Mouse (Mus musculus): ENCODE measurements at regions not wholly inside any gene's neighbourhood (a gene's known extent, or its start where the extent isn't known, plus 50 kb on each side); places are given as distances from the start of the nearest gene placed in this dataset.

DNA sequence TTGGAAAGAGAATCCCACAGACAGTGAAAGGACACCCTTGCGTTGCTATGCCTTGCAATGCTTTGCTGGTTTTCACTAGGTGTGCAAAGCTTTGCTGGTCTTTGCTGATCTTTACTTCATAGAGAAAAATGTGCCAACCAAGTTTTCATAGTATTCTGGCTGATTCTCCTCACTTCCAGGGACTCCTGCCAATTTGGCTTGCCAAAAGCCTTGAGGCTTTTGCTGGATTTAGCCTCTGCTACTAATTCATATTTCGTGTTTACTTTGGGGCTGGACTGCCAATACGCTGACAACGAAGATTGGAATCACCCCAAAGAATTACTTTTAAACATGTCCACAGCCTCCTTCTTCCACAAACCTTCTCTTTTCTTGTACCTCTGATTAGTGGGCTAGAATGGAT is 162.2 kb upstream of the Ednrb start:
- DNase-seq, result no peak

DNA sequence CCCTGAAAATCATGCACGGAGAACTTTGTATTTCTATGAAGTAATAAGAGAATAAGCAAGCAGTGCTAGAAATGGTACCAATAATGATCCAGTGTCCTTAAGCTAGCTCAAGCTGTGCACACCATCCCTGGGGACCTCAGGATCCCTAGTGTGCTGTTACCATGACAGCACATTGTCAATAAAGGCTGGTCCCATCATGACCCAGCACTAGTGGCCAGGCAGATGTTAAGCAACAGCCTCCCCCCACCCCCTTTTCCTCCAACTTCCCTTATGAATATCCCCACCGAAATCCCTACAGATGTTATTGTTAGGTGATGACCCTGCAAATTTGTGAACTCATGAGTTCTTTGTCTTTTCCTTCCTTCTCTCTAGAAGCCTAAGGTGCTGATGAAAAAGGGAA is 160.9 kb upstream of the Ednrb start:
- no peak for DNase-seq

DNA sequence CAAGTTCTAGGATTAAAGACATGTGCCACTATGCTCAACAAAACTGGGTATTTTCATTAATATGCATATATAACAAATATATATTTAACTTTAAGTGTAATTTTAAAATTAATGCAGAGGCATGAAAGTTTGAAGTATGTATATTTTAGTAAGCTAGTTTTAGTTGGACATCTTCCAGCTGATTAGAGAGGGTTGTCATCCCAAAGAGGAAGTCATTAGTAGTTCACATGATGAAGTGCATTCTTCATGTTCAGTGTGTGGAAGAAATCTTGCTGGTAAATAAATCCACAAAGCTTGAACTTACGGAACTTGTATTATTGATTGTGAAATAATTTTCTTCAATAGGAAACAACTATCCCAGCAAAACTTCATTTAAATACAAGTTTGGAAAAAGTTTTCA is 158.2 kb upstream of the Ednrb start:
- DNase-seq, result no peak

DNA sequence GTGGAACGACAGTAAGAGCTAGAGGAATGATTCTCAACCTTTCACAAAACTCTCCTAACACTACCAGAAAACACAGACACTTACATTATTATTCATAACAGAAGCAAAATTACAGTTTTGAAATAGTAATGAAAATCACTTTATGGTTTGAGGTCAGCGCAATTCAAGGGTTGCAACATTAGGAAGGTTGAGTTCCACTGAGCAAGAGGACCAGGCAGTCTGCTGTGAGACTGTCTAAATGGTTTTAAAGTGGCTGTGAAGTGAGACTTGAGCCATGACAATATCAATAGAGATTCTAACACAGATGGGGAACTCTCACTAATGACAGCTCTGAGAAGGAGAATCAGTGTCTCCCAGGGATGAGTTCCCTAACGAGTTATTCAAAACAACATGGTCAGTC is 146.2 kb upstream of the Ednrb start:
- DNase-seq, result no peak

DNA sequence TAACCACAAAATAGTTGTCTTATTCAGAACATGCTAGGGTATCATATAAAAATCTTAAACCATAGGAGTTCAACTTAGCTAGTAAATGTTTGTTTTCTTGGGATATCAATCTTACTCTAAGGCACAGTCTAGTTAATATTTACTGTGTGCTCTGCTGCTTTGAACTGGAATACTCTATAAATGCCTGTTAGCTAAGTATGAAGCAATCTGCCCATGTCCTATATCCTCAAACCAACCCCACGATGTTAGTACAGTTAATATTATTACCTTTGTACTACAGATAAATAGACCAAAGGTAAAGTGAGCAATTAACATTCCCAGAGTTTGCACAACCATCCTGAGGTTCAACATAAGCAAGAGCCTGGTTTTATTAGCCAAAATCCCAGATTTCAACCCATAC is 145.7 kb upstream of the Ednrb start:
- no peak for DNase-seq

DNA sequence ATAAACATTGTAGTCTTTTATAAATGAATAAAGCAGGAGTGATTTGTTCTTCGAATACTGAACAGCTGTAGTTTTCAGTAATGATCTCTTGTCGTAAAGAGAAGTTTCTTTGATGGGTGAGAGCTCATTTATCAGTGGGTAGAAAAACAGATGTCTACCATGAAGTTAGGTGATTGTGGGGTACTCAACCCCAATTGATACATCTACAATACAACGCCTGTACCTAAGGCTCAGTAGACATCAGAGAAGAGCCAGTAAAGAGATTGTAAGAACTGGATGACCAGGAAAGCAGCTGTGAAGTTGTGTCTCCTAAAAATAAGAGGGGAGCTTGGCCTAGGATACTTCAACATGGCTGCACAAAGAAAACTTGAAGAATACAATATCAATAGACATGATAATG is 143.1 kb upstream of the Ednrb start:
- no peak for DNase-seq

DNA sequence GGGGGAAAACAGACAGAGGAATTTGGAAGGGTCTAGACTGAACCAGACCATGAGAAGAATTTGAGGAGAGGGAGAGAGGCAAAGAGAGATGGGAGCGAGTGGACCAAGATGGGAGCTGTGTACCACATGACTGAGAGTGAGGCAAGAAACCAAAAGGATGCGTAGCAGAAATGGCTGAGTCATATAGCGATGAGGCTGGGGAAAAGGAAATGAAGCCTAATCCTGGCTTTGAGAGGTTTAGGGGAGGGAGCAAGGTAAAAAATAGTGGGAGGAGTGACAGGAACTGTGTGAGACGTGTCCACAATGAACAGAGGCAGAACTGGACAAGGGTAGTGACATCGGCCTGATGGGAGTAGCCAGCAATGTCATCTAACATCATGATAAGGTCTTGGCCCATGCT is 140.1 kb upstream of the Ednrb start:
- DNase-seq, result no peak

DNA sequence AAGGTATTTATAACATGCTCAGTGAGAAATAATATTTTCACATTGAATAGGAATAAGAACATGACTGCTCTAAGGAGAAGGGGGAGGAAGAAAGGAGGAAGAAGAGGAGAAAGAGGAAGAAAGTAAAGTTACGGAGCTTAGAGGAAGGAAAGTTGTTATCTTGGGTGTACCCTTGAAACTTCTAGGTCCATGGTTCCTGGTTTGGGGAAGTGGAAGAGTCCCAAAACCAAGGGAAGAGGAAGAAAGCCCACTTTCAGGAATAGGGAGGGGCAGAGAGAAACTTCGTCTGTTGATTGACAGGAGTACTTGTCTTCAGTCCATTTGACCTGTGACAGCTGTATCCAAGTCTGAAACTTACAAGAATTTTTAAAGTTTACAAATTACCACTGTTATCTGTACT is 134.6 kb upstream of the Ednrb start:
- DNase-seq, result no peak

DNA sequence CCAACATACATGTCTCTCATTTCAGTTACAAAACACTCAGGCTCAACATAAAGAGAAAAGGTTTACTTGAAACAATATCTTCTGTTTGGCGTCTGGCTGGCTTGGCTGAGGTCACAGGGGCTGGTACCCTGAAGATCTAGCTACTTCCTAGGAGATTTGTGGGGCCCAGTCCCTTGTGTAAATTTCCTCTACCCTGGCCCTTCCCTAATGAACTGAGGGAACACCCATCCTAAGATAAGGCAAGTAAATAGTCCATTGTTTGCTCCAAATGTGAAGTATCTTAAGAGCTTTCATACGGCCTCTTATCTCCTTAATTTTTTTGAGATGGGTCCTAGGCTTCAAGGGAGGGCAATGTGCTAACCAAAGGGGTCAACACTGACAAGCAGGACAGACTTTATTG is 133.6 kb upstream of the Ednrb start:
- DNase-seq, result no peak

DNA sequence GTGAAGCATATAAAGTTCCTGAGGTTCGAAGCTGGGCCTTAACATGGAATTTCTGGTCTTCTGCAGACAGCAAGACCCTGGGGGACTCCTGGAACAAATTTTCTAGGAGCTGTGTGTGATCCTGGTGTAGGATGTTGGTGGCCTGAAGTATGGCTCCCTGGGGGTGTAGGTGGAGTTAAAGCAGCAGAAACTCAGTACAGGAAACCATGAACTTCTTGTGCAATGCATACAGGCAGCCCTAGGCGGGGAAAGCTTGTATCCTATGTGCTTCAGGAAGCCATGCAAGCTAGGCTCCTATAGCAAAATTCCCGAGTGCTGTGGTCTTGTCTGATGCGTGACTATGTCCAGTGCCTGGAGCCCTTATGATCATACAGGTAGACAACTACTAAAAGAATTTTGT is 129.8 kb upstream of the Ednrb start:
- no peak for DNase-seq

DNA sequence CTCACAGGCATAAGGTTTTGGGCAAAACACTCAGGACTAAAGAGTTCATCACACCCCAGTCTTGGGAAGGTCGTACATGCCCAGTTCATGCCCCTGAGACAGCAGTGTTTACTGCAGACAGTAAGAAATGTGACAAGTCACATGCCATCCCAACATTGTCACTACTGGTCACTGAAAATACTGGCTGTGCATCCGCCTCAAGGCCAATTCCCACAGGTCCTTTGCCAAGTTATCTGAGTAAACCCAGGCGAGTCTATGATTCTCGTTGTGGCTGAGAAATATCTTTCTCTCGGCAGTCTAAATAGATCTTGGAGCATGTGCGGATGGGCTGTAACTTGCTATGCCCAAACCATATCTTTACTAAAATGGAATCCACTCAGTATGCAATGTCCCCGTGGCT is 128.9 kb upstream of the Ednrb start:
- DNase-seq, result no peak

DNA sequence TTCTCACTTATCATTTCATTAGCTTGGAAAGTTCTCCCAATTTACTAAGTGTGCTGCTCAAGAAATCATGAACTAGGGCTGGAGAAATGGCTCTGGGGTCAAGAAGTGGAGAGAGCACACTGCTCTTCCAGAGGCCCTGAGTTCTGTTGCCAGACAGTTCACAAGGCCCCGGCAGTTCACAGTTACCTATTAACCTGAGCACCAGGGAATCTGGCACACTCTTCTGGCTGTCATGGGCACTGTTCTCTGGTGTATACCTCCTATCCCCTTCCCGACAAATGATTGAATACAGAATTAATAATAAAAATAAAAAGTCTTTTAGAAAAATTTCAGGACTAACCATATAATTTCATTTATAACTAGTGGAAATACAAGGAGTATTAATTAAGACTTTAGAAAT is 125.1 kb upstream of the Ednrb start:
- no peak for DNase-seq

DNA sequence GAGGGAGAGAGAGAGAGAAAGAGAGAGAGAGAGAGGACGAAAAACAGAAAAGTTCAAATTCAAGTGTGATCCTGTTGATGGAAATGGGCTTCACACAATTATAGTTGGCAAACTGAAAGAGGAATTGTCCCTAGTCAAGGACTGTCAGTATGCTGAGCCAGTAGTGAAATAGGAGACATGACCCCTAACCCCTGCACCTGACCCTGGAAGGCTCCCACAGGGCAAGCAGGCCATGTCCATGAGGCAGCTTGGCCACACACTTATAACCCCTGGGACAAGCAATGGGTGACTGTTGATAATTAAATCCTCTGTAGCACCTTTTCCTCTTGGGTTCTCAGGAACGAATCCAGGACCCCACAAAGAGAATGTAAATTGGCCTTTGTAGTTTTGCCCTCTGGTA is 122.1 kb upstream of the Ednrb start:
- DNase-seq, result no peak

DNA sequence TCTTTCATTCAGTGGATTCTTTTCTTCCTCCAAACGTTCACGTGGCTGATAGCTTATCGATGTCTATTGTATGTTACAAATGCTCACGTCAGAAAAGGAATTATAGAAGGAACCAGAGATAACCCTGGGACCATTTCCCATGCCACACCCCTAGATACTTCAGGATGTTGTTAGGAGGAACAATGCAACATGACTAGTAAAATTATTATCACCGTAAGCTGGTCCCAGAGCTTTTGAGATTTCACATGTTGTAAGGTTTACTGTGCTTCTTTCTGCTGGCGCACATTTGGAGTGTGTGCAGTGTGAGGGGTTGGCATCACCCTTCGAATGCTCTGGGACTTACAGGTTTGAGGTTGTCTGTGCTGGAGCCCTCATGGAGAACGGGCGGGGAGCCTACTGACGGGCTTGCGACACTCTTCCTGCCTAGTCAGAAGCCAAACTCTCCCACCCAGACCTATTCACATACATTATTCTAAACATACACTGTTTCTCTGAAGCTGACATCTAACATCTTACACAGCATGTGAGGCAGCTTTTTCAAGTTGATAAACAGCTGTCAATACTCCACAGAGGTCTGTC is 118.2 kb upstream of the Ednrb start:
- no peak for DNase-seq

DNA sequence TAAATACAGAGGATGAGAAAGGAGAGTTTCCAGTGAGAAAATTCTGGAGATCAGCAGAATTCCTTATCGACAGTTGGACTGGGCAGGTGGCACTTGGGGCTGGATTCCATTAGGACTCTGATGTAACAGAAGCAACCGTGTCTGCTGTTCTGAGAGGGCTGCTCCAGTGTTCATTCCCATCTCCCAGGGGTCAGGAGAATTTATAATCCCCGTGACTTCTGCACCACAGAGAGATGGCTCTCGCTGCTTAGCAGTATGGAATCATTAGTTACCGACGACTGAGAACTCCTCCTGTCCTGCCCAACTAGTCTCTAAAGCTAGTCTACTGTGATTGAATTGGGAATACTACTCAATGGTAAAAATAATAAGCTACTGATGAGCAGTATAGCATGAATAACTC is 107.7 kb upstream of the Ednrb start:
- DNase-seq, result no peak

DNA sequence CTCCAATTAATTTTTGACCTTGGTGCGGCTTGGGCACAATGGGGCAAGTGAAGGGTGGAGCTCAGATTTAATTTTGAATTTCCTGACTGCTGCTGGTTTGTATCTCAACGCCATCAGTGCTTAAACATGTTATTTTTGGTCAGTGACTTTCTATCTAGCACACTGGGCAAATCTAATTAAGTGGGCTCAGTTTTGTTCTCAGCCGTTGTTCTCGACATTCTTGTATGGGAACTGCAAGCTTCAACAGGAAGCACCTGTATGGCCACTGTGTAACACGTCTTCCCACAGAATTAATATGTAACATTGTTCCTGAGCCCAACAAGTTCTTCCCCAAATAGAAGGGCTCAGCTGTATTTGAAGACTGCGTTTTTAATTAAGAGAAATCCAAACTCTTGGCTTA is 105.7 kb upstream of the Ednrb start:
- no peak for DNase-seq

DNA sequence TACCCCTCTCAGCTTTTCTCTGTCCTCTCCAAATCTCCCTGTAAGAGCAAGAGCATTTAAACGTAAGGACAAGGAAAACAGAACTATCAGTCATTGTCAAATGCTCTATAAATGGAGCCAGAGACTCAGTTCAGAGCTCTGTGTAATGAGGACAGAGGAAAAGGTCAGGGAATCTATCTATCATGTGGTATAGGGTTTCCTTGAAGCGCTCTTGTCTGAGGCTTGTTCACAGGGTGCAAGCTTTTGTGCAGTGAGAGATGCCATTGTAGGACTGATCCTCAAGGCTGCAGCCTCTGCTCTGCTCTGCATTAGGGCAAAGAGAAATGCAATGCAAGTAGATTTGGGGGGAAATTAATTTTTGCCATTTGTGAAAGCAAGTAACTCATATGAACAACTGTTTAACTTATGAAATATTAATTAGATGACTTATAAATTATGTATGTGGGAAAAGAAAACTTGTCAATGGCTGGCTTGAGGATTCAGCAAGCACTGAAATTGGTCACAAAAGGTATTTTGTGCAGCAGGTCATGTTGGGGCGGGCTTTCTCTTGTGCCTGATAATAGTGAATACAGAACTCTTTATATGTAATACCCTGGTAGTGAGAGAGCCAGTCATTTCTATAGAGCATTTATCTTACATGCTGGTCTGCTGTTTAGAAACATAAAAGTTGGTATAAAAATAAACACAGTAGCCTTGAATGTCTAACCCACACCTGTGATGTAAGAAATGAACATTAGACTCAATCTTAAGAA is 104.0 kb upstream of the Ednrb start:
- DNase-seq, result no peak

DNA sequence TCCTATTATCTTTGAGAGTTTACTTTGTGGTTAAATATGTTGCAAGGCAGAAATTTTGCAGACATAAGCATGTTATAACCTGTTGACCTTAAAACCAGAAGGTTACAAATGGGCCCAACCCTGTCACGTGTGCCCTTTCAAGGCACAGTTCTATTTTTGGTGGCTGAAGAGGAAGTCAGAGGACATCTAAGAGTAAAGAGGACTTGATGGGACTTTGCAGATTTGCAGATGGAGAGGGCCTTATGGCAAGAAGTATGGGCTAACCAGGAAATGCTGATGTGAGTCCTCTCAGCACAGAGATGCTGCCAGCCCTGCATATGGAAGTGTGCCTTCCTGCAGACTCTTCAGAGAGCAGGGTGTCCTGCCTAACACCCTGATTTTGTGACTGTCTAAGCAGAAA is 101.6 kb upstream of the Ednrb start:
- DNase-seq, result no peak

DNA sequence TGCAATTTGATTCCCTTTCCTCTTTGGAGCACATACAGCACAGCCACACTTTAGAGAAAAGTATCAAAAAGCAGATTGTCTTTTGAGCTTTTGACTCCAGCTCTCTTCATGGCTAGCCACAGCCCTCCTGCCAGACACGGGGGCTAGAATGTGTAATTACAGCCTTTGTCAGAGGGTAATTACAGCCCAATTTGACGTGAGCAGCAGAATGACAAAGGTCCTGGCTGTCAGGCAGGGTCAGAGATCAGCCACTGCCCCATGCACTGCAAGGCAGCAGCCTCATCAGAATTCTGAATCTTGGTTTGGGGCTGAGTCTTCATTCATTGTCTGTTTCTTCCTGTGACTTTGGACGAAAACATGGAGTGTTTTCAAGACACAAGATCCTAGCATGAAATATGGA is 95.7 kb upstream of the Ednrb start:
- no peak for DNase-seq

DNA sequence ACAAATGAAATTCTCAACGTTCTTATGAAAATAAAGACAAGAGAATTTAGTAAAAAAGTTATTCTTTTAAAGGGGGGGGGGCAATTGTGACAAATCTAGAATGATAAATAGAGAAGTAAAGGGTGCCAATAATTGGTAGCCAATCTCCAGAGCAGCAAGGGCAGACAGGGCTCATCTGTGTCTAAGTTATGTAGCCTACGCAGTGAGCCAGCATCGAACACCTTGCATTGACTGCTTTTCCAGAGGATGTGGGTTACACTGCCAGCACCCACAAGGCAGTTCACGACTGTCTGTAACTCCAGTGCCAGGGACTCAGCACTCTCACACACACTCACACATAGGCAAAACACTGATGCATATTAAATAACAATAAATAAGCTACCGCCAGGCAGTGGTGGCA is 94.7 kb upstream of the Ednrb start:
- no peak for DNase-seq

DNA sequence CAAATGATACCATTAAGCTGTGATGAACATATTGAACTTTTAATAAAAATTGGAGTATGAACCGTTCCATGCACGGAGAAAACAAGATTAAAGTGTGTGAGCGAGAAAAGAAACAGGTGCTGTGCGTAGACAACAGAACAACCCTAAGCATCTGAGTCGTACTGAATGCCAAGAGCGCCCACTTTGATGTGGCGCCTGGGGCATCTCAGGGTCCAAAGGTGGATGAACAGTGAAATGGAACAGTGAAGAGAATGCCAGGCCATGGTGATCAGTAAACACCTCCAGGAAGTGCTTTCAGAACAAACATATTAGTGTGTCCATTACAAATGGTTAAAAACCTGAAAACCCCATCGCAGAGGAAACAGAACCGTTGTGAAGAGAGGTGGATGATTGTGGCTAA is 94.0 kb upstream of the Ednrb start:
- no peak for DNase-seq

DNA sequence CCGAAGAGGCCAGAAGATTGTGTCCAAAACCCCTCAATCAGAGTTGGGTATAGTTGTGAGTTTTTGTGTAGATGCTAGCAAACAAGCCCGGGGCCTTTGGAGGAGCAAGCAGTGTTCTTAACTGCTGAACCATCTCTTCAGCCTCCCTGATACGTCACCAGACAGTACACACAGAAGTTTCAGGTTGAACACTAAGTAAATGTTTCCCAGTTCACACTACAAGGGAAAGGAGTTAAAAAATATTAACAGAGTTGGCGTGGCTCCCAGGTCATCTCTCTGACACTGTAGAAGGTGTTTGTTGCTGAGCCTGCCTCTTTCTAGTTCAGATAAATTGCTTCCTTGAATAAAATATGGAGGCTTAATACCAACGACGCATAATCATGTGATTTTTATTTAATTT is 93.5 kb upstream of the Ednrb start:
- no peak for DNase-seq

DNA sequence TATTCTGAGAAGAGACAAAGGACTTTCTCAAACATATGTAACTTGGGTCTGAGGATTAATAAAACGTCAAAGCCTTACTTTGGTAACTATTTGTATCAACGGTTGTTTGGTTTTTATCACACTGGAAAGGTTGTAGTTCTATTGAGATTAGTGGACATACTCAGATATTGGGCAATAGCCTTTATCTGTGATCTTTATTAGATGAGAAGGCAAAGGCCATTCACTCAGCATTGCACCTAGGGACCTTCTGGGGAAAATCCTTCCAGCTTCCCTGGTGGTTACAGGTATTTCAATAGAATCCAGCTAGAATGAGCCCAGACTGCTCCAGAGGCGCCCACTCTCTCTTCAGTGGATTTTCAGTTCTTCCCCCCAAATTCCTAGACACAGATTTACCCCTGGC is 89.6 kb upstream of the Ednrb start:
- no peak for DNase-seq

DNA sequence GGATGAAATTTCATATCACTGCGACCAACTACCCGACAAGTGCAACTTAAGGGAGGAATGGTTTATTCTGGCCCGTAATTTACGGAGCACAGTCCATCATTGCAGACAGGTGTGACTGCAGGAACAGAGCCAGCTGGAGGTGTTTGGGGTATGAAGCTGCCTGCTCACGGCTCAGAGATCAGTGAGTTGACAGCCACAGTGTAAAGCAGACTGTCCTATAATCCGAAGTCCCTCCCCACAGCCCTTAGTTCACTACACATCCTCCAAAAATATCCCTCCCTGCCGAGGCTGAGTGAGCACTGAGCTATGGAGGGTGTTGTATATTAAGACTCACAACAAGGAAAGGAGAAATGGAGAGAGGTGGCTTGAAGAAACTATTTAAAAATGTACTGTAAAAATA is 88.0 kb upstream of the Ednrb start:
- no peak for DNase-seq

DNA sequence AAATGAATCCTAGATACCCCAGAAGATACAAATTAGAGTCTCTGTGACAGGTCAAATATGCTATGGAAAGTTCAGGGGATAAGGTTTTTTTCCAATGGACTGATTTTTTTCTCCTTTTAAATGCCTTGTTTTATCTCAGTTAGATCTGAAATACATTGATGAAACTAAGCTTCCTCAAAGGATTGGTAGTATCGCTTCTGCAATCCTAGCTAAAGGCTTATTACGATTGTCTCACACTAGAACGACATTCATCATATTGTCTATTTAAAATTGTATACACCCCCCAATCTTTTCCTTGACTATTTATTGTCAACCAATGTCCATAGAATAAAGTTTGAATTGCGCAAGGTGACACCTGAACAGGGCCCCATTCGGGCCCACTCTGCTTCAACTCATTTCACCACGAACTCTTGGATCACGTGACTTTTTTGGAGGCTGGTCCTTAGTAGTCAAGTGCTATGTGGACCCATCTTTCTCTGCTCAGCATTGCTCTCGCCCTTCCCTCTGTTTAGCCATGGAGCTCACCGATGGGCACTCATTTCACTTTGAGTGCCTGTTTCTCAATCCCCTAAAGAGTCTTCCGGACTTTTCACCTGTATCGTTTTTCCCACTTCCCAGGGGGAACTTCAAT is 85.6 kb upstream of the Ednrb start:
- DNase-seq, result no peak
